Mouse (Mus musculus) CH12.LX (cell line): ENCODE measurements at regions not wholly inside any gene's neighbourhood (a gene's known extent, or its start where the extent isn't known, plus 50 kb on each side); places are given as distances from the start of the nearest gene placed in this dataset.
A peak's percentile ranks its signal among the peaks of the same experiment; 100 is the strongest.

Experiments
- DNase-seq: peaks from one replicate; pipeline ENCODE4 v3.0.0-alpha.2; 2013; ENCODE audit errors: extremely low read depth
- H3K27ac ChIP-seq: 2 replicates; pipeline ENCODE4 v1.5.1; 2012; ENCODE audit warnings: low read depth, mild to moderate bottlenecking, control low read depth, moderate library complexity; ENCODE audit not compliant: insufficient read depth
- H3K27me3 ChIP-seq: replicated peaks from 2 replicates; pipeline ENCODE3; 2012; ENCODE audit warnings: inconsistent platforms
- H3K36me3 ChIP-seq, 2 experiments: replicated peaks in 1 of 2; 2 replicates each; pipeline versions ENCODE3 to v1.6.1; 2012; ENCODE audit warnings: inconsistent platforms in 1 of 2, low read length in 1 of 2, mild to moderate bottlenecking in 1 of 2, mixed read lengths in 1 of 2, moderate library complexity in 1 of 2; ENCODE audit not compliant: control insufficient read depth in 1 of 2, insufficient read depth in 1 of 2
- H3K4me1 ChIP-seq, 2 experiments: 2 replicates each; pipeline ENCODE4 v1.6.1; 2012; ENCODE audit warnings: inconsistent platforms in 1 of 2, moderate library complexity in 1 of 2; ENCODE audit not compliant: insufficient read depth in 2 of 2, control insufficient read depth in 1 of 2
- H3K4me2 ChIP-seq: 2 replicates; pipeline ENCODE4 v1.6.1; 2012; ENCODE audit warnings: low read depth, mild to moderate bottlenecking, control low read depth; ENCODE audit not compliant: poor library complexity, insufficient read depth, severe bottlenecking
- H3K4me3 ChIP-seq, 3 experiments: fragments of 150-350 bp in 1 of 3; sonication (generic) in 1 of 3; replicated peaks in 1 of 3; 2 replicates each; pipeline versions ENCODE3 to v1.5.1; 2011 to 2012; ENCODE audit warnings: low read depth in 2 of 3, low read length in 2 of 3, mild to moderate bottlenecking in 2 of 3, moderate library complexity in 2 of 3, control low read depth in 1 of 3, improper control_type of control experiment in 1 of 3, inconsistent platforms in 1 of 3, mixed read lengths in 1 of 3; ENCODE audit not compliant: poor library complexity in 1 of 3
- H3K79me2 ChIP-seq: replicated peaks from 2 replicates; pipeline ENCODE4 v1.6.1; 2012; ENCODE audit warnings: mild to moderate bottlenecking, moderate library complexity; ENCODE audit not compliant: control insufficient read depth, poor library complexity, insufficient read depth, severe bottlenecking; ENCODE audit errors: extremely low read depth
- H3K9ac ChIP-seq: 2 replicates; pipeline ENCODE4 v1.6.1; 2012; ENCODE audit warnings: low read depth, mild to moderate bottlenecking, control low read depth, moderate library complexity; ENCODE audit not compliant: insufficient read depth
- H3K9me3 ChIP-seq: replicated peaks from 2 replicates; pipeline ENCODE3; 2012; ENCODE audit warnings: low read length, inconsistent platforms, mixed read lengths
- CHD2 ChIP-seq: IDR thresholded peaks from 2 replicates; pipeline ENCODE4 v1.6.1; 2011; ENCODE audit warnings: low read length, improper control_type of control experiment
- ELF1 ChIP-seq: IDR thresholded peaks from 2 replicates; pipeline ENCODE4 v1.6.1; 2014; ENCODE audit warnings: low read depth, mild to moderate bottlenecking, inconsistent platforms, low read length, improper control_type of control experiment
- EP300 ChIP-seq: IDR thresholded peaks from 2 replicates; pipeline ENCODE4 v1.6.1; 2011; ENCODE audit warnings: low read length, improper control_type of control experiment
- ETS1 ChIP-seq: conservative IDR thresholded peaks from 2 replicates; pipeline ENCODE4 v1.6.1; 2012; ENCODE audit warnings: low read depth, mild to moderate bottlenecking, inconsistent platforms, low read length, improper control_type of control experiment, moderate library complexity
- GABPA ChIP-seq: IDR thresholded peaks from 2 replicates; pipeline ENCODE4 v1.6.1; 2012; ENCODE audit warnings: low read depth, low read length, improper control_type of control experiment, inconsistent platforms; ENCODE audit not compliant: insufficient replicate concordance
- HCFC1 ChIP-seq: IDR thresholded peaks from 2 replicates; pipeline ENCODE4 v1.6.1; 2012; ENCODE audit warnings: low read depth, mild to moderate bottlenecking, inconsistent platforms, low read length, improper control_type of control experiment
- IRF4 ChIP-seq: IDR thresholded peaks from 2 replicates; pipeline ENCODE4 v1.6.1; 2014; ENCODE audit warnings: low read depth, mild to moderate bottlenecking, inconsistent platforms, low read length, improper control_type of control experiment
- KAT2A ChIP-seq: IDR thresholded peaks from 2 replicates; pipeline ENCODE4 v1.6.1; 2012; ENCODE audit warnings: low read length, improper control_type of control experiment, inconsistent platforms; ENCODE audit not compliant: insufficient replicate concordance
- MAFK ChIP-seq: IDR thresholded peaks from 2 replicates; pipeline ENCODE4 v1.6.1; 2011; ENCODE audit warnings: low read length, improper control_type of control experiment; ENCODE audit not compliant: insufficient replicate concordance
- MAX ChIP-seq: IDR thresholded peaks from 2 replicates; pipeline ENCODE4 v1.6.1; 2011; ENCODE audit warnings: low read length, improper control_type of control experiment
- MEF2A ChIP-seq: IDR thresholded peaks from 2 replicates; pipeline ENCODE4 v1.6.1; 2014; ENCODE audit warnings: low read depth, mild to moderate bottlenecking, inconsistent platforms, low read length, improper control_type of control experiment, borderline replicate concordance
- NELFE ChIP-seq: IDR thresholded peaks from 2 replicates; pipeline ENCODE4 v1.6.1; 2011; ENCODE audit warnings: low read depth, low read length, improper control_type of control experiment
- RAD21 ChIP-seq: IDR thresholded peaks from 2 replicates; pipeline ENCODE4 v1.6.1; 2011; ENCODE audit warnings: low read depth, mild to moderate bottlenecking, low read length, improper control_type of control experiment, moderate library complexity
- SMC3 ChIP-seq: IDR thresholded peaks from 2 replicates; pipeline ENCODE4 v1.6.1; 2011; ENCODE audit warnings: low read depth, low read length, improper control_type of control experiment
- ZMIZ1 ChIP-seq: IDR thresholded peaks from 2 replicates; pipeline ENCODE4 v1.6.1; 2012; ENCODE audit warnings: low read depth, mild to moderate bottlenecking, inconsistent platforms, low read length, improper control_type of control experiment
- dilution Hi-C: fragments of 300-500 bp; cut with MboI; formaldehyde crosslinking; loops from 2 replicates; pipeline ENCODE4 v1.14.3; 2020; ENCODE audit warnings: low sequenced_read_pairs; ENCODE audit not compliant: extremely low pct_unique_long_range_greater_than_20kb, extremely low pct_ligation_motif_present
- in situ Hi-C: fragments of 300-500 bp; cut with MboI; formaldehyde crosslinking; loops from 3 replicates; pipeline ENCODE4 v1.14.3; 2019; ENCODE audit warnings: low sequenced_read_pairs, low pct_ligation_motif_present, low pct_unique_long_range_greater_than_20kb, mixed read lengths

- TF ChIP-seq MEF2A (peak; percentile 54; the same call in 1 of the 2 replicates), KAT2A (no peak), CHD2 (no peak), GABPA (no peak), MAFK (0 out of 2 replicates have a peak, but pooled peaks have one; percentile 20)
These were observed 74.6 kb upstream of the Ado start (continued) for GRCm38 (mm10) chr10:67623338-67623737.

- dilution Hi-C loops: no loop called here
- no peak overlapping the region for H3K27ac ChIP-seq
- peak; percentile 17; the same call in 1 of the 2 replicates for TF ChIP-seq EP300
- peak; percentile 37; the same call in 1 of the 2 replicates for TF ChIP-seq MAX
- TF ChIP-seq ELF1: peak; percentile 29
- peak; percentile 36 for TF ChIP-seq HCFC1
- no peak for TF ChIP-seq GABPA
- TF ChIP-seq IRF4: peak; percentile 64; the same call in 1 of the 2 replicates
- peak overlapping the region; percentile 41 for H3K4me2 ChIP-seq
- peak overlapping the region; percentile 18 for H3K9ac ChIP-seq
- no peaks in the 10 kb centered on the region for H3K27me3 ChIP-seq
- H3K79me2 ChIP-seq: no peaks in the 10 kb centered on the region
- H3K4me1 ChIP-seq: peaks cover 10 to 24% of the 10 kb centered on the region in 2 experiments
- peak; percentile 51 for DNase-seq
- no peaks in the 10 kb centered on the region for H3K36me3 ChIP-seq
- H3K4me3 ChIP-seq: peak overlapping the region in 1 of 3 experiments; percentile 19
- H3K9me3 ChIP-seq: no peaks in the 10 kb centered on the region
- in situ Hi-C loops: no loop called here
These were observed 71.3 kb upstream of the Ado start for GRCm38 (mm10) chr10:67620018-67620417.

- no peak for TF ChIP-seq MEF2A
- TF ChIP-seq, all 38 proteins: peak for 0
- in situ Hi-C loops: no loop called here
These were observed 69.4 kb upstream of the Ado start for GRCm38 (mm10) chr10:67618112-67618511.

GRCm38 (mm10) chr10:67615016-67615415 lies 66.3 kb upstream of the Ado start:
- Histone ChIP-seq H3K27me3 (no peaks in the 10 kb centered on the region), H3K4me1 (peaks cover 13 to 25% of the 10 kb centered on the region in 2 experiments), H3K9me3 (no peaks in the 10 kb centered on the region)
- dilution Hi-C loops: no loop called here
- no peak for TF ChIP-seq ETS1
- no peak for TF ChIP-seq ZMIZ1
- TF ChIP-seq SMC3: no peak
- no peak for TF ChIP-seq RAD21
- TF ChIP-seq NELFE: no peak
- TF ChIP-seq, all 38 proteins: peak for 0
- no peak overlapping the region for H3K27ac ChIP-seq
- no peak for DNase-seq
- no peak overlapping the region for H3K9ac ChIP-seq
- H3K79me2 ChIP-seq: no peaks in the 10 kb centered on the region
- H3K4me2 ChIP-seq: no peak overlapping the region
- in situ Hi-C loops: no loop called here
- H3K4me3 ChIP-seq: no peak overlapping the region
- H3K36me3 ChIP-seq: no peaks in the 10 kb centered on the region

More at GRCm38 (mm10) chr10:67618112-67618511, 69.4 kb upstream of the Ado start:
- H3K9me3 ChIP-seq: no peaks in the 10 kb centered on the region
- H3K36me3 ChIP-seq: no peaks in the 10 kb centered on the region
- dilution Hi-C loops: no loop called here
- H3K9ac ChIP-seq: no peak overlapping the region
- H3K4me3 ChIP-seq: no peak overlapping the region
- DNase-seq: no peak
- H3K4me1 ChIP-seq: peaks cover 8 to 17% of the 10 kb centered on the region in 2 experiments
- no peak overlapping the region for H3K4me2 ChIP-seq
- no peaks in the 10 kb centered on the region for H3K27me3 ChIP-seq
- no peak overlapping the region for H3K27ac ChIP-seq
- no peaks in the 10 kb centered on the region for H3K79me2 ChIP-seq
